Mouse (Mus musculus): ENCODE data around the gene Rcan3. TPM values are rescaled to one million over a fixed set of nuclear protein-coding genes. Genes with fewer than 3 reads are reported as not detected.

The Rcan3 gene
- polyA plus RNA-seq, 1 experiment from 2014 or later: 56.9 TPM

DNA sequence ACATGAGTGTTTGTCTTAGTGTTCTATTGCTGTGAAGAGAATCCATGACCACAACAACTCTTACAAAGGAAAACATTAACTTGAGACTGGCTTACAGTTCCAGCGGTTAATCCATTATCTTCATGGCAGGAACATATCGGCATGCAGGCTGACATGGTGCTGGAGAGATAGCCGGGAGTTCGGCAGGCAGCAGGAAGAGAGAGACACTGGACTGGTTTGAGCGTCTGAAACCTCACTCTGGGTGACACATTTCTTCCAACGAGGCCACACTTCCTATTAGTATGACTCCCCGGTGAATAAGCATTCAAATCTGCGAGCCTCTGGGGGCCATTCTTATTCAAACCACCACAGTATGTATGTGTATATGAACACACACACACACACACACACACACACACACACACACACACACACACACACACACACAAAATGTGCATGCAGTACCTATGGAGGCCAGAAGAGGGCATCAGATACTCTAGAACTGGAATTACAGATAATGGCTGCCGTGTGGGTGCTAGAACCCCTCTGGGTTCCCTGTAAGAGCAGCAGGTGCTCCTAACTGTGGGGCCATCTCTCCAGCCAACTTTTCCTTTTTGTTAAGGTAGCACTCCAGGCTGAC, 6.4 kb upstream of the Rcan3 start:
- WGBS: 59% methylated on average over 9 of the region's 9 CpGs

DNA sequence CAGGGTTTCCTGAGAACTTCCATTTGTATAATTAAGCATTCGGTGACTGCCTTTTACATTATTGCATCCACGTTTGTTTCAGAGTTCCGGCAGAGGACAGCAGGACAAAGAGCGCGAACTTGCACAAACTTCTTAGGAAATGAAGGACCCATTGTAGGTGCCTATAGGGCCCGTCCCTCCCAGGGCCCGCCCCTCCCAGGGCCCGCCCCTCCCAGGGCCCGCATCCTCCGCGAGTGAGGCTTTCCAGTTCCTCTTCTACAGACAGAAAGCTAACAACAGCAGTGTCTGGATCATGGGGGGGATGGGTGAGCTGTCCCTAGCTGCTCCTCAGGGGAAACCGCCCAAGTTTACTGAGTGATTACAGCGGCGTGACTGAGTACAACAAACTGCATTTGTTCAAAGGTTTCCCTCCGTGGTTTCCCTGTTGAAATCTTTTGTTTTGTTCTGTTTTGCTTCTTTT, 5.6 kb upstream of the Rcan3 start:
- no peak overlapping the region for H3K4me3 ChIP-seq (ENCODE audit: low read depth, low read length)
- H3K9ac ChIP-seq (replicated peaks; ENCODE audit: low read depth, low read length): no peak overlapping the region
- no peak overlapping the region for H3K27ac ChIP-seq (ENCODE audit: low read depth, low read length)
- no peaks in the 10 kb centered on the region for H3K4me1 ChIP-seq (ENCODE audit: control insufficient read depth, insufficient read depth, low read length)
- peak overlapping the region; percentile 14; the same call in 1 of the 2 replicates for H3K4me2 ChIP-seq (ENCODE audit: low read depth, low read length)
- no peaks in the 10 kb centered on the region for H3K27me3 ChIP-seq (ENCODE audit: control insufficient read depth, insufficient read depth, low read length)
- H3K9me3 ChIP-seq (ENCODE audit: control insufficient read depth, low read length): no peaks in the 10 kb centered on the region
- H3K36me3 ChIP-seq (ENCODE audit: control insufficient read depth, insufficient read depth, low read length): no peaks in the 10 kb centered on the region
- no peak for ATAC-seq (ENCODE audit: low read depth)
- WGBS: 3% methylated on average over 15 of the region's 15 CpGs

More for the DNA sequence above, 6.4 kb upstream of the Rcan3 start:
- no peak overlapping the region for H3K27ac ChIP-seq (ENCODE audit: low read depth, low read length)
- no peaks in the 10 kb centered on the region for H3K9me3 ChIP-seq (ENCODE audit: control insufficient read depth, low read length)
- no peak overlapping the region for H3K9ac ChIP-seq (replicated peaks; ENCODE audit: low read depth, low read length)
- H3K27me3 ChIP-seq (ENCODE audit: control insufficient read depth, insufficient read depth, low read length): no peaks in the 10 kb centered on the region
- no peak for ATAC-seq (ENCODE audit: low read depth)
- H3K4me2 ChIP-seq (ENCODE audit: low read depth, low read length): no peak overlapping the region
- H3K4me1 ChIP-seq (ENCODE audit: control insufficient read depth, insufficient read depth, low read length): no peaks in the 10 kb centered on the region
- H3K36me3 ChIP-seq (ENCODE audit: control insufficient read depth, insufficient read depth, low read length): no peaks in the 10 kb centered on the region
- no peak overlapping the region for H3K4me3 ChIP-seq (ENCODE audit: low read depth, low read length)

DNA sequence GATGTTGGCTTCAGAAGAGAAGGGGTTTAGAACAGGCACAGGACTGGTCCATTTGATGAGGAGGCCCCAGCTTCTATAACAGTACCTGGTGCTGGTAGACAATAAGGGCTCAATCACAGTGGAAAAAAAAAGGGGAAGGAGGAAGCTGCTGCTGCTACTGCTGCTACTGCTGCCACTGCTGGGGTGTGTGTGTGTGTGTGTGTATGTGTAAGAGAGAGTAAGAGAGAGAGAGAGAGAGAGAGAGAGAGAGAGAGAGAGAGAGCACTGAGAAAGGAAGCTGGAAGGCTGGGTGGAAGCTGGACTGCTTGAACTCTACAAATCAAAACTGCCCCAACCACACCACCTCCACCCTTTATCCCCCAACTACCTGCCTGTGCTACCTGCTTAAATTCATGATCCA, 4.3 kb upstream of the Rcan3 start:
- Histone ChIP-seq H3K4me3 (ENCODE audit: low read depth, low read length) (no peak overlapping the region), H3K9ac (replicated peaks; ENCODE audit: low read depth, low read length) (no peak overlapping the region), H3K27me3 (ENCODE audit: control insufficient read depth, insufficient read depth, low read length) (no peaks in the 10 kb centered on the region), H3K9me3 (ENCODE audit: control insufficient read depth, low read length) (no peaks in the 10 kb centered on the region), H3K36me3 (ENCODE audit: control insufficient read depth, insufficient read depth, low read length) (no peaks in the 10 kb centered on the region), H3K4me1 (ENCODE audit: control insufficient read depth, insufficient read depth, low read length) (no peaks in the 10 kb centered on the region), H3K27ac (ENCODE audit: low read depth, low read length) (no peak overlapping the region), H3K4me2 (ENCODE audit: low read depth, low read length) (no peak overlapping the region)
- ATAC-seq (ENCODE audit: low read depth): no peak

DNA sequence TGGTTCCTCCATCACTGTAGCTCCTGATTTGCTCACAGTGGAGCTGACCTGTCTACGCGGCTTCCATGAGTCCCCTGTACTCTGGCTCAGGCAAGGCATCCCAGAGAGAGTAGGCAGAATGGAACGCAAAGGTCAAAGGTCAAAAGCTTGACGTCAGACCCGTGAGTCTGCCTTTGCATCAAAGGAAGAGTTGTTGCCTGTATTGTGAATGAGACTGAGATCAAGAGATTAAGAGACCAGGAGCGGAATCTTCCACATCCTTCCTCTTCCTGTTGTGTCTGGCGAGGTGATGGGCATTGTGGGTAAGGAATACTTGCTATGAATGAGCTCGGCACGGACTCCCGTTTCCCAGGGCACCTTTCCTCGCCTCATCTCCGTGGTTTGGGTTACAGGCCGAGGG, 2.6 kb upstream of the Rcan3 start:
- Histone ChIP-seq H3K4me2 (ENCODE audit: low read depth, low read length) (no peak overlapping the region), H3K27me3 (ENCODE audit: control insufficient read depth, insufficient read depth, low read length) (no peaks in the 10 kb centered on the region), H3K9me3 (ENCODE audit: control insufficient read depth, low read length) (no peaks in the 10 kb centered on the region), H3K9ac (replicated peaks; ENCODE audit: low read depth, low read length) (no peak overlapping the region), H3K27ac (ENCODE audit: low read depth, low read length) (no peak overlapping the region), H3K4me1 (ENCODE audit: control insufficient read depth, insufficient read depth, low read length) (no peaks in the 10 kb centered on the region), H3K36me3 (ENCODE audit: control insufficient read depth, insufficient read depth, low read length) (no peaks in the 10 kb centered on the region), H3K4me3 (ENCODE audit: low read depth, low read length) (no peak overlapping the region)
- ATAC-seq (ENCODE audit: low read depth): no peak
- WGBS: 60% methylated on average over 13 of the region's 13 CpGs

DNA sequence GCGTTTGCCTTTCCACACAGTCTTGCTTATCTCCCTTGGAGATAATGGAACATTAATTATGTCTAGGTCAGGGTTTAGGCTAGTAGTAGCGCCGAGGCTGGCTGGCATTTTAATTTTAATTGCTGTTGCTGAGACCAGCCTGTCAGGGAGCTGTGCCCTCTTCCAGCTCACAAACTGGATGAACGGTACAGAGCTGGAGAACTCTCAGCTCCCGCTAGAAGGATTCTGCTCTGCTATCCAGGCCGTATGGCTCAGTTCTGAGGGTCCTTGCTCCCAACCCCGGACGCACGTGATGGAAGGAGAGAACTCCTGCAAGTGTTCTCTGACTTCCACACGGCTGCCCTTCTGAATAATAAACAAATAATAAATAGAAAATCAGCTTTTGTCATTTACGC, 739 bp upstream of the Rcan3 start:
- WGBS: 21% methylated on average over 11 of the region's 11 CpGs
- peak overlapping the region; percentile 82 for H3K4me2 ChIP-seq (ENCODE audit: low read depth, low read length)
- H3K9me3 ChIP-seq (ENCODE audit: control insufficient read depth, low read length): no peaks in the 10 kb centered on the region
- no peaks in the 10 kb centered on the region for H3K36me3 ChIP-seq (ENCODE audit: control insufficient read depth, insufficient read depth, low read length)
- H3K27me3 ChIP-seq (ENCODE audit: control insufficient read depth, insufficient read depth, low read length): no peaks in the 10 kb centered on the region
- peak overlapping the region; percentile 88 for H3K4me3 ChIP-seq (ENCODE audit: low read depth, low read length)
- H3K27ac ChIP-seq (ENCODE audit: low read depth, low read length): peak overlapping the region; percentile 66; the same call in 1 of the 2 replicates
- ATAC-seq (ENCODE audit: low read depth): peak; percentile 50
- no peaks in the 10 kb centered on the region for H3K4me1 ChIP-seq (ENCODE audit: control insufficient read depth, insufficient read depth, low read length)
- H3K9ac ChIP-seq (replicated peaks; ENCODE audit: low read depth, low read length): peak overlapping the region; percentile 77

DNA sequence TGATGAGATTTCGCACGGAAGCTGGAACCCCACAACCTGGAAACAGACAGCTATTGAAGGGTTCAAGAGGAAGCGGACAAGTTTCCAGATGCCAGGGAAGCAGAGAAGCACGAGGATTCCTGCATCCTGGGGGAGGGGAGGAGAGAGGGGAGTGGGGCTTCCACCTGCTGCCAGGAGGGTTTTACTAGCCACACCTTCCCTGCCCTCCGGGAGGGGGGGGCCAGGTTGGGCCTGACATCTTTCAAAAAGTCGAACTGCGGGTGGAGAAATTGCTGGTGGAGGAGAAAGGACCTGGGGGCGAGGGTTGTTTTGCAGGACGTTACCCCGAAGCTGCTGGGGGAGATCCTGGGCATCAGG, 589 bp downstream of the Rcan3 start:
- H3K9me3 ChIP-seq (ENCODE audit: control insufficient read depth, low read length): no peaks in the 10 kb centered on the region
- H3K4me1 ChIP-seq (ENCODE audit: control insufficient read depth, insufficient read depth, low read length): no peaks in the 10 kb centered on the region
- H3K4me2 ChIP-seq (ENCODE audit: low read depth, low read length): peak overlapping the region; percentile 82
- no peaks in the 10 kb centered on the region for H3K36me3 ChIP-seq (ENCODE audit: control insufficient read depth, insufficient read depth, low read length)
- no peak overlapping the region for H3K27ac ChIP-seq (ENCODE audit: low read depth, low read length)
- no peaks in the 10 kb centered on the region for H3K27me3 ChIP-seq (ENCODE audit: control insufficient read depth, insufficient read depth, low read length)
- H3K9ac ChIP-seq (replicated peaks; ENCODE audit: low read depth, low read length): peak overlapping the region; percentile 77
- ATAC-seq (ENCODE audit: low read depth): peak; percentile 18; the same call in 1 of the 2 replicates
- 6% methylated on average over 10 of the region's 10 CpGs for WGBS
- H3K4me3 ChIP-seq (ENCODE audit: low read depth, low read length): peak overlapping the region; percentile 88

DNA sequence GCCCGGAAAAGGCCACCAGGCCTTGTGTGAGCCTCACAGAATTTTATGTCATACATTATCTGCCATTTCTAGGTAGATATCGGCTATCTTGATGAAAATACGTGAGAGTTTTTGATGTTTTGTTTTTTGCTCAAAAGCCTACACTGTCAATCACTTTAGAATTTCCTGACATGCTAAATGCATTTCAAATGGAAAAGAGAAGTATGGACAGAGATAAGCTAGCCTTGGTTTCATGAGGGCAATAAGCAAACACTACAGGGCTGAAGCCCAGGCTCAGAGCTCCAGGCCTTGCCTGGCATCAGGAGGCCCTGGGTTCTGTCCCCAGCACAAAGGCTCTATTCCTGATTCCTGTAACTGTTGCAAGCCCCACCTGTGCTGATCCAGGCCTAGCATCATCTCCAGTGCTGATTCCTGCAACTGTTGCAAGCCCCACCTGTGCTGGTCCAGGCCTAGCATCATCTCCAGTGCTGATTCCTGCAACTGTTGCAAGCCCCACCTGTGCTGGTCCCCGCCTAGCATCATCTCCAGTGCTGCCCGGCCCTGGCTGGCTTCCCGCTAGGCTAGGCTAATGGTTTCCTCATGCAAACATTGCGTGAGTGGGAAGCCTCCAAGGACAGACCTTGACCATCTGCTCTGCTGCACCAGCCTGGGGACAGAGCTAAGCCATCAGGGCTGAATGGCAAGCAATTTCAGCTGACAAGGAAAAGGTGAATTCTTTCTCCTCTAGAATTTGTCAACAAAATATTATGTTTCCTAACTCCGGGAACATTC, 3.5 kb downstream of the Rcan3 start:
- H3K27me3 ChIP-seq (ENCODE audit: control insufficient read depth, insufficient read depth, low read length): no peaks in the 10 kb centered on the region
- H3K4me1 ChIP-seq (ENCODE audit: control insufficient read depth, insufficient read depth, low read length): no peaks in the 10 kb centered on the region
- H3K9ac ChIP-seq (replicated peaks; ENCODE audit: low read depth, low read length): no peak overlapping the region
- no peak overlapping the region for H3K27ac ChIP-seq (ENCODE audit: low read depth, low read length)
- H3K4me2 ChIP-seq (ENCODE audit: low read depth, low read length): no peak overlapping the region
- H3K4me3 ChIP-seq (ENCODE audit: low read depth, low read length): no peak overlapping the region
- WGBS: 83% methylated on average over 8 of the region's 8 CpGs
- H3K9me3 ChIP-seq (ENCODE audit: control insufficient read depth, low read length): no peaks in the 10 kb centered on the region
- no peak for ATAC-seq (ENCODE audit: low read depth)
- H3K36me3 ChIP-seq (ENCODE audit: control insufficient read depth, insufficient read depth, low read length): 0 out of 2 replicates have a peak, but pooled peaks cover under 1% of the 10 kb centered on the region

DNA sequence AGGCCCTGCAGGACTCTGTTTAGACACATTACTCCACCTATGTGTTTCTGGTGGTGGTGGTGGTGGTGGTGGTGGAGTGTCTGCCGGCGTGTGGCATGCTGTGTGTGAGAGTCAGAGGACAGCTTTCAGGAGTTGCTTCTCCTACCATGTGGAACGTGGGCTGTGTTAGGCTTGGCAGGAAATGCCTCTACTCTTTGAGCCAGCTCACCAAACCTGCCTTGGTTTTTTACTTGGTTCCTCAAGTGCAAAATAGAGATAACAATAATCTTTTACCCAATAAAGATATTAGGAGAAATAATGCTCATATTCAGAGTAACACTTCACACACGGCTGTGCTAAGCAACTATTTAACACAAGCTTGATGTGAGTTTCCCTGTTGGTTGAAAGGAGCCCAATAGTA, 4.3 kb downstream of the Rcan3 start:
- ATAC-seq (ENCODE audit: low read depth): no peak
- H3K4me3 ChIP-seq (ENCODE audit: low read depth, low read length): no peak overlapping the region
- no peak overlapping the region for H3K4me2 ChIP-seq (ENCODE audit: low read depth, low read length)
- H3K9me3 ChIP-seq (ENCODE audit: control insufficient read depth, low read length): no peaks in the 10 kb centered on the region
- no peak overlapping the region for H3K9ac ChIP-seq (replicated peaks; ENCODE audit: low read depth, low read length)
- 90% methylated on average over 4 of the region's 4 CpGs for WGBS
- H3K27ac ChIP-seq (ENCODE audit: low read depth, low read length): no peak overlapping the region
- H3K27me3 ChIP-seq (ENCODE audit: control insufficient read depth, insufficient read depth, low read length): no peaks in the 10 kb centered on the region
- H3K36me3 ChIP-seq (ENCODE audit: control insufficient read depth, insufficient read depth, low read length): 0 out of 2 replicates have a peak, but pooled peaks cover 4% of the 10 kb centered on the region
- no peaks in the 10 kb centered on the region for H3K4me1 ChIP-seq (ENCODE audit: control insufficient read depth, insufficient read depth, low read length)

DNA sequence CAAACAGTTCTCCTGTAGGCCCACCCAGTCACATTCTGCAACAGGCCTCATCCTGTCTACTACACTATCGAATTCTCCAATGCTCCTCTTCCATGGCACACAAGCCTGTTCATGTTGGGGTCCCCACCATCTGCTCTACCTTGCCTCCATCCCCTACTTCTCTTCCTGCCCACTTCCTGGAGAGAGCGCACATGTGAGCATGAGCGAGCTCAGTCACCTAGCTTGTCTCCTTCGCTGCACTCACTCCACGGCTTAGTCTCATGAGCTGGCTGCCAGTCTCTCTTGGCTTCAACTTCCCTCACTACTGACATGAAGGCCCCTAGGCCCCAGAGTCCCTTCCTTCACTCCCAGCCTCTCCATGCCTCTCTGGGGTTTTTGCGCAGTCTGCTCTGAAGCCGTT, 7.1 kb downstream of the Rcan3 start:
- Histone ChIP-seq H3K9ac (replicated peaks; ENCODE audit: low read depth, low read length) (no peak overlapping the region), H3K4me3 (ENCODE audit: low read depth, low read length) (no peak overlapping the region), H3K36me3 (ENCODE audit: control insufficient read depth, insufficient read depth, low read length) (peaks cover 11% of the 10 kb centered on the region), H3K4me1 (ENCODE audit: control insufficient read depth, insufficient read depth, low read length) (no peaks in the 10 kb centered on the region), H3K9me3 (ENCODE audit: control insufficient read depth, low read length) (no peaks in the 10 kb centered on the region), H3K4me2 (ENCODE audit: low read depth, low read length) (no peak overlapping the region), H3K27me3 (ENCODE audit: control insufficient read depth, insufficient read depth, low read length) (no peaks in the 10 kb centered on the region), H3K27ac (ENCODE audit: low read depth, low read length) (no peak overlapping the region)
- no peak for ATAC-seq (ENCODE audit: low read depth)
- WGBS: 92% methylated on average over 7 of the region's 7 CpGs

Data from neural tube, embryonic 14.5 days (tissue).